ENCODE assay signal across 8 mouse cellular contexts in the genomic region with DNA sequence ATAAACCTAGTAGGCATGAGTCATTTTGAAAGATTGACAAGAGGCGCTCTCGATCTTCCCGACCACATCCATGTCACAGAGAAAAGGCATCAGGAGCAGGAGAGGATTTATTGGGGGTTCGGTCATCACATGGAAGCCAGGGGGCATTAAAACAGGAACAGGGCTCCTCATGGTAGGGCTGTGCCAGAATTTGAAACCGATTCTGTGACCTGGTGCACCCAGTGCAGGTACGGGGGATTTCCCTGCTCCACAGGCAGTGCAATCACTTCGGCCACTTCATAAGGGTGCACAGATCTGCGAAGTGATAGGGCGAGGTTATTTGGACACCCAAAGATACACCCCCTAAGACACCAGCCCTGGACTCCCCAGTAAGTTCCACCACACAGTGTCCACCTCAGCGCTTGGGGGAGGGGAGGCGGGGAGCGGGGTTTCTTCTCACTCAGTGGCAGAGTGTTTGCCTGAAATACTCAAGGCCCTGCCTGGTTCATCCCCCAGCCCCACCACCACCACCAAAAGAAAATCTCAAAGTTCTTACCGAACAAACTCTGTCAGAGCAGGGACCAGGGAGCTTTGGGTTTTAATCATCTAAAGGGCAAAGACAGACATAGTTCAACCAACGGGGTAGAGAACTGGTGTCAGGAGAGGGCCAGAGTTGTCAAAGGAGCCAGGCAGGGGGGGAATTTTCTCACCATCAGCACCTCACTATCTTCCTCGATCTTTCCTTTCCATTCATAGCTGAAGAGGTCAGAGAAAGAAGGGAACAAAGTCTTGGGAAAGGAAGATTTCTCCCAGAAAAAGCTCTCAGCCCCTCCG. TPM values are rescaled to one million over a fixed set of nuclear protein-coding genes. Genes with fewer than 3 reads are reported as not detected.
DNase-seq lines count a peak whose midpoint lies in the region; ATAC-seq and TF ChIP-seq lines count a peak whose summit lies in the region.

No protein-coding gene starts in this region.

- DNase-seq in kidney, postnatal 36 days: no peak
- no peak for DNase-seq in hindbrain, embryonic 14.5 days (ENCODE audit: low spot score)
- DNase-seq in yolk sac, embryonic 10.5 days (ENCODE audit: low spot score): no peak
- DNase-seq in embryo, embryonic 10.5 days (ENCODE audit: low spot score): no peak
- DNase-seq in embryo, embryonic 11 days: no peak

- WGBS in kidney, embryonic 15.5 days: 52% methylated on average over 16 of the region's 16 CpGs
- WGBS in hindbrain, embryonic 14.5 days: 65% methylated on average over 16 of the region's 16 CpGs
- WGBS in midbrain, embryonic 15.5 days: 65% methylated on average over 16 of the region's 16 CpGs

- H3K4me3 ChIP-seq in kidney, embryonic 15.5 days (replicated peaks): peak overlapping the region; percentile 71
- H3K4me3 ChIP-seq in cortical plate, adult 2 months (ENCODE audit: insufficient read depth, low read length): peak overlapping the region; percentile 48
- peak overlapping the region; percentile 57 for H3K4me3 ChIP-seq in hindbrain, embryonic 14.5 days (replicated peaks; ENCODE audit: low read length)
- peak overlapping the region; percentile 81 for H3K4me3 ChIP-seq in midbrain, embryonic 15.5 days

- H3K36me3 ChIP-seq in kidney, embryonic 15.5 days: peaks cover 34% of the 10 kb centered on the region
- peaks cover 27% of the 10 kb centered on the region for H3K36me3 ChIP-seq in hindbrain, embryonic 14.5 days (replicated peaks; ENCODE audit: control insufficient read depth, insufficient read depth)
- 0 out of 2 replicates have a peak, but pooled peaks cover 5% of the 10 kb centered on the region for H3K36me3 ChIP-seq in midbrain, embryonic 15.5 days (replicated peaks)

- peak overlapping the region; percentile 95 for H3K27ac ChIP-seq in kidney, embryonic 15.5 days
- H3K27ac ChIP-seq in cortical plate, adult 2 months (ENCODE audit: insufficient read depth, low read length): no peak overlapping the region
- peak overlapping the region; percentile 82; the same call in 1 of the 2 replicates for H3K27ac ChIP-seq in hindbrain, embryonic 14.5 days
- no peak overlapping the region; the same call in 1 of the 2 replicates for H3K27ac ChIP-seq in midbrain, embryonic 15.5 days

- H3K4me1 ChIP-seq in kidney, embryonic 15.5 days: peaks cover 65% of the 10 kb centered on the region
- peaks cover 6% of the 10 kb centered on the region; the same call in 1 of the 2 replicates for H3K4me1 ChIP-seq in cortical plate, adult 2 months (ENCODE audit: control insufficient read depth, insufficient read depth, low read length)
- H3K4me1 ChIP-seq in hindbrain, embryonic 14.5 days (replicated peaks; ENCODE audit: control insufficient read depth, insufficient read depth, low read length): peaks cover 42% of the 10 kb centered on the region
- peaks cover 59% of the 10 kb centered on the region for H3K4me1 ChIP-seq in midbrain, embryonic 15.5 days

- no peak for ATAC-seq in kidney, embryonic 15.5 days (replicated peaks; ENCODE audit: low FRiP score)
- ATAC-seq in hindbrain, embryonic 14.5 days (ENCODE audit: low FRiP score): no peak
- ATAC-seq in midbrain, embryonic 15.5 days (replicated peaks): no peak

- H3K9me3 ChIP-seq in kidney, embryonic 15.5 days (replicated peaks): no peaks in the 10 kb centered on the region
- no peaks in the 10 kb centered on the region for H3K9me3 ChIP-seq in hindbrain, embryonic 14.5 days (ENCODE audit: control insufficient read depth, low read length)
- H3K9me3 ChIP-seq in midbrain, embryonic 15.5 days: no peaks in the 10 kb centered on the region

- TF ChIP-seq POLR2A in cortical plate, adult 2 months (IDR thresholded peaks at IDR 0.05; ENCODE audit: extremely low read depth, insufficient read depth, low read length): no peak

- no peaks in the 10 kb centered on the region for H3K27me3 ChIP-seq in kidney, embryonic 15.5 days
- no peaks in the 10 kb centered on the region for H3K27me3 ChIP-seq in hindbrain, embryonic 14.5 days (ENCODE audit: control insufficient read depth, insufficient read depth, low read length)
- no peaks in the 10 kb centered on the region for H3K27me3 ChIP-seq in midbrain, embryonic 15.5 days (replicated peaks)

- H3K9ac ChIP-seq in kidney, embryonic 15.5 days: peak overlapping the region; percentile 80
- peak overlapping the region; percentile 66 for H3K9ac ChIP-seq in hindbrain, embryonic 14.5 days
- H3K9ac ChIP-seq in midbrain, embryonic 15.5 days: peak overlapping the region; percentile 62

- peak overlapping the region; percentile 98 for H3K4me2 ChIP-seq in kidney, embryonic 15.5 days
- H3K4me2 ChIP-seq in hindbrain, embryonic 14.5 days (replicated peaks): peak overlapping the region; percentile 94
- peak overlapping the region; percentile 98 for H3K4me2 ChIP-seq in midbrain, embryonic 15.5 days

- TF ChIP-seq CTCF in cortical plate, adult 2 months (IDR thresholded peaks at IDR 0.05; ENCODE audit: extremely low read depth, insufficient read depth, low read length): no peak

RNA-seq across cellular contexts. Expression of a gene that starts 1.3 kb away (rescaled TPM):
- 192 and 203 TPM in 2 replicates for polyA plus RNA-seq in kidney, embryonic 15.5 days (2015; fragmentation: Nextera tagmentation; extraction: Ambion mirVana)
- polyA plus RNA-seq in cortical plate, adult 2 months (2012; rRNA removed): 136 and 139 TPM in 2 replicates
- 112 and 113 TPM in 2 replicates for polyA plus RNA-seq in hindbrain, embryonic 14.5 days (2014; fragmentation: Nextera tagmentation; extraction: Ambion mirVana)
- polyA plus RNA-seq in midbrain, embryonic 15.5 days (2015; fragmentation: Nextera tagmentation; extraction: Ambion mirVana): 127 and 131 TPM in 2 replicates

RNA-seq across cellular contexts. Expression of a gene that starts 3.0 kb away (rescaled TPM):
- 1.9 and 2.0 TPM in 2 replicates for polyA plus RNA-seq in kidney, embryonic 15.5 days (2015; fragmentation: Nextera tagmentation; extraction: Ambion mirVana)
- polyA plus RNA-seq in cortical plate, adult 2 months (2012; rRNA removed): 185 and 195 TPM in 2 replicates
- 4.3 and 5.0 TPM in 2 replicates for polyA plus RNA-seq in hindbrain, embryonic 14.5 days (2014; fragmentation: Nextera tagmentation; extraction: Ambion mirVana)
- polyA plus RNA-seq in midbrain, embryonic 15.5 days (2015; fragmentation: Nextera tagmentation; extraction: Ambion mirVana): 6.0 and 7.3 TPM in 2 replicates

RNA-seq across cellular contexts. Expression of a gene that starts 5.2 kb away (rescaled TPM):
- 7.0 and 8.7 TPM in 2 replicates for polyA plus RNA-seq in kidney, embryonic 15.5 days (2015; fragmentation: Nextera tagmentation; extraction: Ambion mirVana)
- polyA plus RNA-seq in cortical plate, adult 2 months (2012; rRNA removed): 47.7 and 48.1 TPM in 2 replicates
- polyA plus RNA-seq in hindbrain, embryonic 14.5 days (2014; fragmentation: Nextera tagmentation; extraction: Ambion mirVana): 20.6 and 23.3 TPM in 2 replicates
- polyA plus RNA-seq in midbrain, embryonic 15.5 days (2015; fragmentation: Nextera tagmentation; extraction: Ambion mirVana): 27.2 and 29.5 TPM in 2 replicates

RNA-seq across cellular contexts. Expression of a gene that starts 21.2 kb away (rescaled TPM):
- 9.0 and 9.3 TPM in 2 replicates for polyA plus RNA-seq in kidney, embryonic 15.5 days (2015; fragmentation: Nextera tagmentation; extraction: Ambion mirVana)
- 3.9 TPM in 2 replicates for polyA plus RNA-seq in cortical plate, adult 2 months (2012; rRNA removed)
- 0.90 and 2.1 TPM in 2 replicates for polyA plus RNA-seq in hindbrain, embryonic 14.5 days (2014; fragmentation: Nextera tagmentation; extraction: Ambion mirVana)
- polyA plus RNA-seq in midbrain, embryonic 15.5 days (2015; fragmentation: Nextera tagmentation; extraction: Ambion mirVana): 3.3 and 3.5 TPM in 2 replicates

RNA-seq across cellular contexts. Expression of a gene that starts 34.9 kb away (rescaled TPM):
- 18.4 and 20.0 TPM in 2 replicates for polyA plus RNA-seq in kidney, embryonic 15.5 days (2015; fragmentation: Nextera tagmentation; extraction: Ambion mirVana)
- 13.9 and 14.5 TPM in 2 replicates for polyA plus RNA-seq in cortical plate, adult 2 months (2012; rRNA removed)
- 9.7 and 11.1 TPM in 2 replicates for polyA plus RNA-seq in hindbrain, embryonic 14.5 days (2014; fragmentation: Nextera tagmentation; extraction: Ambion mirVana)
- 15.4 and 16.9 TPM in 2 replicates for polyA plus RNA-seq in midbrain, embryonic 15.5 days (2015; fragmentation: Nextera tagmentation; extraction: Ambion mirVana)

Comparison
In these comparisons a context has a peak if more than half of its experiments do, and no peak if none do; other contexts are left out.
1. H3K27ac ChIP-seq: peak in kidney, embryonic 15.5 days (single experiment) and hindbrain, embryonic 14.5 days (single experiment); none in cortical plate, adult 2 months (single experiment) and midbrain, embryonic 15.5 days (single experiment).
2. RNA of a gene that starts 3.0 kb away (polyA plus RNA-seq): 185 to 195 TPM in cortical plate, adult 2 months; 6.0 to 7.3 TPM in midbrain, embryonic 15.5 days, 4.3 to 5.0 TPM in hindbrain, embryonic 14.5 days and 1.9 to 2.0 TPM in kidney, embryonic 15.5 days; every median in the first group is over 10 times any median in the second.
3. Peak in every context shown above with its lines, with median percentiles within 50 percentile points of each other: H3K4me2 ChIP-seq, H3K4me3 ChIP-seq and H3K9ac ChIP-seq.